Mouse (Mus musculus) adrenal gland, adult 18-20 months (tissue): ENCODE measurements around the gene Gm15080. TPM values are rescaled to one million over a fixed set of nuclear protein-coding genes. Genes with fewer than 3 reads are reported as not detected.
"Not testable (repeated sequence)": the region's sequence is repeated elsewhere in the genome, so short reads cannot be mapped to it uniquely, and the experiment has no call there.

Experiments used
- DNase-seq, 2 experiments: peaks; one replicate each; pipeline ENCODE4 v3.0.0; 2021 to 2022; ENCODE audit warnings: low spot score in 2 of 2
- long read RNA-seq, 2 experiments: library from polyadenylated mRNA; stranded (forward); transcript quantifications; one replicate each; pipeline ENCODE4 v2.0.0; 2021
- total RNA-seq, 2 experiments: library from RNA; stranded (reverse); gene quantifications; 1 replicate in 1 of 2; 2 replicates in 1 of 2; pipeline ENCODE4 v1.2.3; 2021

The Gm15080 gene
- total RNA-seq, result not detected
- long read RNA-seq, experiment 1, result 0 reads
- long read RNA-seq, experiment 2, result 0 reads

DNA sequence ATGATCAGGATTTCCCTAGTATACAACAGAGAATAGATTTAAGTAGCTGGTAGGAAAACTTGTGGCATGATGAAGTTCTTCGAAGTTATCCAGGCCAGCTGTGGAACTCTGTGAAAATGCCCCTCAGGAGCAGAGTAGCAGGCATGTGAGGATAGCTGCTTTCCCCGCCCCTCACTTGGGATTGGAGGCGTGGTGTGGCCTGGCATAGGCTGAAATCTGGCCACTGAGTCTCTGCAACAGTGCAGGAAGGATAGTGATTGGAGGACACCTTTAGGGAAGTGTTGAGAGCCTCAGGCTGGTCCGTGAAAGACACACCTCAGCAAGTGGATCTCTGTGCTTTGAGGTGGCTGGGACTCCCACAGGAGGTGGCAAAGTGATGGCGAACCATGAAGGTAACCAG is at the start of gene Gm15080:
TSS of gene Gm15080 (plus strand) at position 301 of the 400 bp plus-strand sequence.
- DNase-seq, result not testable (repeated sequence)

Other genes starting within 250 kb of the Gm15080 start
- gene Gm15128, start 227.0 kb upstream of the Gm15080 start, total RNA-seq, result not detected
- gene Gm15107, start 187.7 kb downstream of the Gm15080 start, total RNA-seq, result not detected